Mouse (Mus musculus): ENCODE data around the gene Atp5j.

- TF ChIP-seq EP300 (IDR thresholded peaks at IDR 0.05; ENCODE audit: low read depth) = no peak
- TF ChIP-seq CTCF (IDR thresholded peaks at IDR 0.05; ENCODE audit: low read depth) = no peak
Observed at GRCm38 (mm10) chr16:84793401-84793800, 42.0 kb downstream of the Atp5j start.
